Mouse (Mus musculus) liver, adult 2 months (tissue): ENCODE data around the gene S1pr1. TPM values are rescaled to one million over a fixed set of nuclear protein-coding genes. Genes with fewer than 3 reads are reported as not detected.

ENCODE experiments used
- DNase-seq: peaks from one replicate; pipeline ENCODE4 v3.0.0-alpha.2; 2011; ENCODE audit warnings: low read depth, low spot score; ENCODE audit errors: extremely low read depth
- H3K27ac ChIP-seq: fragments of 200-500 bp; replicated peaks from 2 replicates; pipeline ENCODE4 v1.5.1; 2012; ENCODE audit warnings: low read depth, mild to moderate bottlenecking, control low read depth, inconsistent platforms, low read length; ENCODE audit not compliant: insufficient read depth
- H3K27me3 ChIP-seq: fragments of 200-500 bp; 2 replicates; pipeline ENCODE4 v1.6.1; 2012; ENCODE audit warnings: mild to moderate bottlenecking, moderate library complexity, low read length, inconsistent platforms; ENCODE audit not compliant: control insufficient read depth, insufficient read depth
- H3K36me3 ChIP-seq: fragments of 200-500 bp; 2 replicates; pipeline ENCODE4 v1.6.1; 2012; ENCODE audit warnings: low read length, inconsistent platforms; ENCODE audit not compliant: control insufficient read depth, insufficient read depth
- H3K4me1 ChIP-seq: fragments of 200-500 bp; 2 replicates; pipeline ENCODE4 v1.6.1; 2011; ENCODE audit warnings: low read length; ENCODE audit not compliant: control insufficient read depth, insufficient read depth
- H3K4me3 ChIP-seq: fragments of 200-500 bp; 2 replicates; pipeline ENCODE4 v1.5.1; 2011; ENCODE audit warnings: low read depth, mild to moderate bottlenecking, control low read depth, low read length, moderate library complexity; ENCODE audit not compliant: insufficient read depth
- H3K79me2 ChIP-seq: fragments of 200-500 bp; 2 replicates; pipeline ENCODE4 v1.6.1; 2012; ENCODE audit warnings: inconsistent platforms, mild to moderate bottlenecking, low read length, moderate library complexity; ENCODE audit not compliant: control insufficient read depth, insufficient read depth
- H3K9ac ChIP-seq: fragments of 200-500 bp; 2 replicates; pipeline ENCODE4 v1.6.1; 2012; ENCODE audit warnings: low read depth, mild to moderate bottlenecking, control low read depth, inconsistent platforms, low read length
- CTCF ChIP-seq: fragments of 200-500 bp; IDR thresholded peaks from 2 replicates; pipeline ENCODE4 v1.5.1; 2011; ENCODE audit warnings: low read depth, low read length, control low read depth
- POLR2A ChIP-seq: fragments of 200-500 bp; IDR thresholded peaks from 2 replicates; pipeline ENCODE4 v1.6.1; 2011; ENCODE audit warnings: low read length, control low read depth; ENCODE audit not compliant: insufficient read depth; ENCODE audit errors: extremely low read depth
- WGBS: fragments of 180-500 bp; shearing (Covaris S2); methylation state at CpG from one replicate; pipeline ENCODE4 v1.1.7; 2018; 5-methylcytosine and 5-hydroxymethylcytosine counted together
- polyA plus RNA-seq: library from polyadenylated mRNA; depleted of rRNA; stranded (reverse); fragments of >200 nt; gene quantifications from 2 replicates; pipeline ENCODE4 v1.2.3, GENCODE M21; 2012
- total RNA-seq: library from RNA; depleted of rRNA; stranded (reverse); fragments of >200 nt; gene quantifications from 2 replicates; pipeline ENCODE4 v1.2.3, GENCODE M21; 2014

S1pr1 gene
- total and polyA plus RNA-seq, 2 experiments = 21.5 to 95.7 TPM

- H3K36me3 ChIP-seq = no peaks in the 10 kb centered on the region
- no peaks in the 10 kb centered on the region for H3K4me1 ChIP-seq
- H3K79me2 ChIP-seq = no peaks in the 10 kb centered on the region; the same call in 1 of the 2 replicates
- H3K27ac ChIP-seq = no peak overlapping the region
- no peak for DNase-seq
- 52% methylated on average over 6 of the region's 6 CpGs for WGBS
- H3K9ac ChIP-seq = no peak overlapping the region
- no peak overlapping the region for H3K4me3 ChIP-seq
- TF ChIP-seq CTCF (no peak), POLR2A (no peak)
- H3K27me3 ChIP-seq = no peaks in the 10 kb centered on the region
These were observed 4.0 kb upstream of the S1pr1 start for GRCm38 (mm10) chr3:115718886-115719285.

- no peak overlapping the region for H3K9ac ChIP-seq
- H3K36me3 ChIP-seq = peaks cover 2% of the 10 kb centered on the region; the same call in 1 of the 2 replicates
- no peak for TF ChIP-seq POLR2A
- TF ChIP-seq CTCF = no peak
- no peak for DNase-seq
- no peaks in the 10 kb centered on the region for H3K27me3 ChIP-seq
- peaks cover 17% of the 10 kb centered on the region; the same call in 1 of the 2 replicates for H3K79me2 ChIP-seq
- WGBS = 81% methylated on average over 3 of the region's 3 CpGs
- H3K4me1 ChIP-seq = peaks cover 16% of the 10 kb centered on the region
- no peak overlapping the region for H3K4me3 ChIP-seq
- H3K27ac ChIP-seq = no peak overlapping the region
These were observed 1.1 kb upstream of the S1pr1 start for GRCm38 (mm10) chr3:115715900-115716515.

- Histone ChIP-seq H3K36me3 (peaks cover 6% of the 10 kb centered on the region; the same call in 1 of the 2 replicates), H3K79me2 (peaks cover 17% of the 10 kb centered on the region; the same call in 1 of the 2 replicates), H3K9ac (peak overlapping the region; percentile 72), H3K27ac (peak overlapping the region; percentile 92), H3K4me1 (peaks cover 19% of the 10 kb centered on the region), H3K4me3 (peak overlapping the region; percentile 89), H3K27me3 (no peaks in the 10 kb centered on the region)
- peak; percentile 73 for DNase-seq
- 4% methylated on average over 5 of the region's 5 CpGs for WGBS
- TF ChIP-seq CTCF (no peak), POLR2A (no peak)
These were observed 830 bp downstream of the S1pr1 start for GRCm38 (mm10) chr3:115714049-115714435.

- DNase-seq = peak; percentile 62
- H3K27me3 ChIP-seq = no peaks in the 10 kb centered on the region
- peaks cover 19% of the 10 kb centered on the region for H3K4me1 ChIP-seq
- peaks cover 6% of the 10 kb centered on the region; the same call in 1 of the 2 replicates for H3K36me3 ChIP-seq
- peaks cover 17% of the 10 kb centered on the region; the same call in 1 of the 2 replicates for H3K79me2 ChIP-seq
- no peak for TF ChIP-seq CTCF
- no peak for TF ChIP-seq POLR2A
- H3K27ac ChIP-seq = peak overlapping the region; percentile 92
- peak overlapping the region; percentile 89 for H3K4me3 ChIP-seq
- 8% methylated on average over 22 of the region's 22 CpGs for WGBS
- H3K9ac ChIP-seq = peak overlapping the region; percentile 72
These were observed 1.3 kb downstream of the S1pr1 start for GRCm38 (mm10) chr3:115713417-115714048.

GRCm38 (mm10) chr3:115712808-115713200 lies 2.1 kb downstream of the S1pr1 start:
- Histone ChIP-seq H3K79me2 (peaks cover 17% of the 10 kb centered on the region; the same call in 1 of the 2 replicates), H3K4me3 (peak overlapping the region; percentile 89; the same call in 1 of the 2 replicates), H3K9ac (no peak overlapping the region), H3K36me3 (peaks cover 6% of the 10 kb centered on the region; the same call in 1 of the 2 replicates), H3K4me1 (peaks cover 19% of the 10 kb centered on the region), H3K27me3 (no peaks in the 10 kb centered on the region), H3K27ac (peak overlapping the region; percentile 92; the same call in 1 of the 2 replicates)
- 8% methylated on average over 9 of the region's 9 CpGs for WGBS
- TF ChIP-seq CTCF (peak; percentile 88), POLR2A (no peak)
- DNase-seq = peak; percentile 77
